Mouse (Mus musculus): ENCODE data around the gene Etv6.

Etv6 gene

GRCm38 (mm10) chr6:134072906-134073305 lies 37.4 kb downstream of the Etv6 start:
- DNase-seq (ENCODE audit: extremely low read depth, insufficient read length, low spot score) = no peak

DNA sequence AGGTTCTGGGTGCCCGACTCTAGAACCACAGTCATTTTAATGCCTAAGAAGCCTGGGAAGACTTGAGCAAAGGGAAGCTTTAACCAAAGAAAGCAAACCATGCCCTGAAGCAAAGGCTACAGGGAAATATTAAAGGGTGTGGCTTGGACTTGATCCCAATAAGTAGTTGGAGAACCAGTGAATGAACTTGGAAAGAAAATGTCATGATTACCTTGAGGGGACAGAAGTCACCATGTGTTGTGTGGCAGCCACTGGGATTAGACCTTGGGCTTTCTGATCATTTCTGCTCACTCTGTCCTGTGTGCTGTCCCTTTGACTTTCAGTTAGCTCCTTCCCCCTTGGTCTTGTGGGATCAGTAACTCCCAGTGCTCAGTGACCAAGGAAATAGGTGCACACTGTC lies 38.9 kb downstream of the Etv6 start:
- no peak for DNase-seq (ENCODE audit: extremely low read depth, insufficient read length, low spot score)

- no peak for DNase-seq (ENCODE audit: extremely low read depth, insufficient read length, low spot score)
These were observed 39.5 kb downstream of the Etv6 start for GRCm38 (mm10) chr6:134075031-134075430.

DNA sequence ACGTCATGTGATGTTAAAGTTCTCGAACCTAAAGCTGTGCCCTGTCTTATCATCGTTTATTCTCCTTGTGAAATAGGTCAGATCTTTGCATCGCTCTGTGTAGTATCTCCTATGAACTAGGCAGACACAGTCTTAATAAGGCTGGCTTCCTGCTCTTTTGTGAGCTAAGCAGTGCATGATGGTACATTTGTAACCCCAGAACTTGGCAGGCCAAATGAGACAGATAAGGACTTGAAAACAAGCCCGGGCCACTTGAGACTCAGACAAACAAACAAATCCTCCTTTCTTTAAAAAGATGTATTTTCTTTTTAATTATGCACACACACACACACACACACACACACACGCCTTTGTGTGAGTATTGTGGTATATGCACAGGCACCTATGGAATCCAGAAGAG lies 42.5 kb downstream of the Etv6 start:
- no peak for DNase-seq (ENCODE audit: extremely low read depth, insufficient read length, low spot score)

DNA sequence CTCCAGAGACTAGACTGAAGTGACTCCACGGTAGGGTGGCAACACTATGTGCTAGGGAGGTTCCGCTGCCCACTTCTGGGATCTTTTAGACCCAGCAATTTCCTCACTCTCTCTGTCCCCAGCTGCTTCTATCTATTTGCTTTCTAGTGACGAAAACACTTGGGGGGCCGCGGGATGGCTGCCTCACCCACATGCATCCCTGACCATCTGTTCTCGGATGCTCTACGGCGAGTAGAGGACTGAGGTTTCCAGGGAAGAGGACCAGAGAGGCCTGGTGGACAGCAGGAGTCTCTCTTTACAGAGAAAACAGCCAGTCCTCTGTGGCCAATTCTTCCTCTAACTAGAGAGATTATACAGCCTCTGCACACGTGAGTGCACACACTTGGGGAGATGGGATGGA lies 43.6 kb downstream of the Etv6 start:
- no peak for DNase-seq (ENCODE audit: extremely low read depth, insufficient read length, low spot score)

DNA sequence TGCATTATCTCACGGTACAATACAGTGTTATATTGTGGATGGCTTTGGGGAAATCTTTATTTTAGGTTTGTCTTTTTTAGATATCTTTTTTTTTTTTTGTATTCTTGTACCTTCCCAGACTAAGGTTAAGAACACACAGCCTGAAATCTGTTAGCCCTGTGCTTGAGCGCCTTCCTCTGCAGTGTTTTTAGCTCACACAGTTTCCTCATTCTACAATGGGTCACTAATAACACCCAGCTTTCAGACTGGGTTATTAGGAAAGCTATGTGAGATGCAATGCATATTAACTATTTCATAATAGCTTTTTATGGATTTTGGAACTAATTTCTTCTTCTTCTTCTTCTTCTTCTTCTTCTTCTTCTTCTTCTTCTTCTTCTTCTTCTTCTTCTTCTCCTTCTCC lies 44.1 kb downstream of the Etv6 start:
- no peak for DNase-seq (ENCODE audit: extremely low read depth, insufficient read length, low spot score)

DNA sequence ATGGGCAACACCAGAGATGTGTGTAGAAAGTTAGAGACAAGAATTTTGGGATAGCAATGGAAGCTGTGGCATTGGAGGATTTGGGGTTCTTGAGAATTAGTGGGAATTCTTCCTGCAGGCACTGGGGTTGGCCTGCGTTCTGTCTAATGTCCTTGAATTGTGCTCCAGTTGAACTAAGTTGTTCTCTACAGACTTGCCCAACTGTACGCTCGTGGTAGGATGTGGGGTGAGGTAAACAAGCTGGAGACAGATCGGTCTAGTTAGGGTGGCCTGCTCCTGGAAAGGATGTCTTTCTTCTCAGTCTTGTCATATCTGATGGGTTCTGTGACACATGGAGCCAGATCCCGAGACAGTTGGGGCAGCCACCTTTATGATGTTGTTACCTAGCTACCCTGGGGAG lies 45.4 kb downstream of the Etv6 start:
- DNase-seq (ENCODE audit: extremely low read depth, insufficient read length, low spot score) = no peak

- DNase-seq (ENCODE audit: extremely low read depth, insufficient read length, low spot score) = peak; percentile 27
These were observed 46.9 kb downstream of the Etv6 start for GRCm38 (mm10) chr6:134082229-134082920.

DNA sequence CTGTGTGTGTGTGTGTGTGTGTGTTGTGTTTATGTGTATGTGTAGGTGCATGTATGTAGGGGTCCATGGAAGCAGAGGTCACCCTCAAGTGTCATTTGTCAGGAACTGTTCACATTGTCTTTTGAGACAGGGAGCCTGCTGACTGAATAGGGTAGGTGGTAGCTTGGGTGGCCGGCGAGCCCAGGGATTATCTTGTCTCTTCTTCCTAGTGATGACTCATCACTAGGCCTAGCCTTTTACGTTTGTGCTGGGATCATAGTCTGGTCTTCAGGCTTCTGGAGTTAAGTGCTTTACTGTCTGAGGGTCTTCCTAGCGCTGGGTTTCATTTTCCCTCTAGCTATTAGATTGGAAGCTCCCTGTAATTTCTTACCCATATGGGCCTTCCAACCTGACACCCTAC lies 47.9 kb downstream of the Etv6 start:
- DNase-seq (ENCODE audit: extremely low read depth, insufficient read length, low spot score) = no peak

- DNase-seq (ENCODE audit: extremely low read depth, insufficient read length, low spot score) = no peak
These were observed 50.9 kb downstream of the Etv6 start for GRCm38 (mm10) chr6:134086351-134086750.

DNA sequence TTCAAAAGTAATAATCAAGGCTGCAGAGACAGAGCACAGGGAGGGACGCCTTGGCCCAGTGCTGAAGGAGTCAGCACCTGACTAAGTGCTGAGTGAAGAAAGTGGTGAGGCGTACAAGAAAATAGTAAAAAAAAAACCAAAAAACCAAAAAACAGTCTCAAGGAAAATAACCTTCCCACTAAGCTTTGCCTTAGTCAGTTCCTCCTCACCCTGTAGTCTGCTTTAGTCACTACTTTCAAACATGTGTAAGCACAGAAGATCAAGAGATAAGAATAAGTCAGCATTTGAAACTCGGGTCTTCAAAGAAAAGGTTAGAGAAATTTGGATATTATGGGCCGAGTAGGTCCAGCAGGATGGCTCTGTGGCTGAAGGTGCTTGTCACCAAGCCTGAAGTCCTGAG lies 52.2 kb downstream of the Etv6 start:
- no peak for DNase-seq (ENCODE audit: extremely low read depth, insufficient read length, low spot score)

DNA sequence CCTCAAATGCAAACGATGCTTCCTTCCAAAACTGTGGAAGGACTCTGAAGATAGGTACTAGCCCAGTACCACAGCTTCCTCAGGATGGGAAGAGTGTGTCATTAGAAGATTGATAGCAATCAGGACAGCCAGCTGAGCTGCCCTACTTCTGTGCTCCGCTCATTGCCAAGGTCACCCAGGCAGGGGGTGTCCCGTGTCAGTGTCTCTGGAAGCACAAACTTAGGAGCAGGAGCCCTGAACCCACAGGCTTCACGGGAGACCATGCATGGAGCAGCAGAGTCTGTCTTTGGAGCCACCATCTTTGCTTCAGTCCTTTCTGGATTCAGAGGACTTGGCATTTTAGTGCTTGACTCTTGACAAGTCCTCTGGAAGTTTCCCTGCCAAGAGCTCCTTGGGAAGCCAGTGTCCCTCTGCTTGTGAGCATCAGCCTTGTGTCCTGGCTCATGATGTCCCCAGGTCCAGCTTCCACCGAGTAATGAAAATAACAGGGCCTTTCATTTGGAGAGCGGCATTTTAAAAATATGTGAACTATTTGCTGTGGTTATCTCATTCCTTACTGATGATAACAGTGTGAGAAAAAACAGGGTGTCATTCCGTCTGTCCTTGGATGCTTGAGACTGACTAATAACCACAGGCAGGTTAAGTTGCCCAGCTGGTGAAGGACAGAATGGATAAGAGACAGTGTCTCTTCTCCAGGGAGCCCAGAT lies 54.3 kb downstream of the Etv6 start:
- peak; percentile 41 for DNase-seq (ENCODE audit: extremely low read depth, insufficient read length, low spot score)

DNA sequence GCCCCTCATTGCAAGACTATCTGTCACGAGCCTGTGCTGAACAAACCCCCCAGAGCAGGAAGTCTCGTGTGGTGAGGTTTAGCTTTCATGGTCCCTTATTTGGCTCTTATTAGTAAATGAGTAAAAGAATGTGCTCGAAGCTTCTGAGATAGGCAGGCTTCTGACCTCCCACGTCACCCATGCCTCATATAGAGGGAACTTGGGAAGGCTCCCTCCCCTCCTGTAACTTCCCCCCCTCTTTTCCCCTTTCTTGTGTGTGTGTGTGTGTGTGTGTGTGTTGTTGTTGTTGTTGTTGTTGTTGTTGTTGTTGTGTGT lies 54.8 kb downstream of the Etv6 start:
- no peak for DNase-seq (ENCODE audit: extremely low read depth, insufficient read length, low spot score)

- DNase-seq (ENCODE audit: extremely low read depth, insufficient read length, low spot score) = no peak
These were observed 55.4 kb downstream of the Etv6 start for GRCm38 (mm10) chr6:134090875-134091274.

DNA sequence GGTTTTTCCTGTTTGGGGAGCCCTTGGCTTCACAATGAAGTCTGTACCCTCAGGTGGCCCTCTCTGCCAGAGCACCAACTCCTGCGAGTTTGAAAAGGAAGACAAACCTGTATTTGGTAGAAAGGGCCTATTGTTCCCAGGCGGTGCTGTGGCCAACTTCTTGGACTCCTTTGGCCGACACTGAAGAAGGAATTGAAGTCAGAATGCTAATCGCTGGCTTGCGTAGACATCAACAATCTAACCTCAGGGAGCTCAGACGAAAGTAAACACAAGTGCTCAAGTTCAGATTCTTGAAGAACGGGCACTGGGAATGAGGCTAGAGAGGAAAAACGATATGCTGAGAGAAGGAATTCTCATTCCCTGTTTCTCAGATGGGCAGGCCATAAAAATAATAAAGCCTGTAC lies 55.9 kb downstream of the Etv6 start:
- DNase-seq (ENCODE audit: extremely low read depth, insufficient read length, low spot score) = no peak

DNA sequence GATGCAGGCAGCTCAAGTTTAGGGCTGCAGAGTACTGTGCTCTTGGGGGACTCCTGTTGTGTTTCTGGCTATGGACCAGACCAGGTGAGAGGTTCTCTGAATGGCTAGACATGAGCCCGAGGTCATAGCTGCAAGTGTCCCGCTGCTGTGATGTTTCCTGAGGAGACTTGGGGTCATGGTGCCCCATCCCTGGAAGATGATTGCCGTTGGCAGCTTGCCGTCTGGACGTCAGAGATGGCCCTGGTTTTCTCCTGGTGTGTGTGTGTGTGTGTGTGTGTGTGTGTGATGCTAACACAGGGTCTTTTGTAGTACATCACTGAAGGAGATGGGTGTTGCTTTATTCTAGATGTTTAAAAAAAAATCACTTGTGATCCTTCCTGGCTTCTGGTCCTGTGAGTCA lies 58.6 kb downstream of the Etv6 start:
- no peak for DNase-seq (ENCODE audit: extremely low read depth, insufficient read length, low spot score)

DNA sequence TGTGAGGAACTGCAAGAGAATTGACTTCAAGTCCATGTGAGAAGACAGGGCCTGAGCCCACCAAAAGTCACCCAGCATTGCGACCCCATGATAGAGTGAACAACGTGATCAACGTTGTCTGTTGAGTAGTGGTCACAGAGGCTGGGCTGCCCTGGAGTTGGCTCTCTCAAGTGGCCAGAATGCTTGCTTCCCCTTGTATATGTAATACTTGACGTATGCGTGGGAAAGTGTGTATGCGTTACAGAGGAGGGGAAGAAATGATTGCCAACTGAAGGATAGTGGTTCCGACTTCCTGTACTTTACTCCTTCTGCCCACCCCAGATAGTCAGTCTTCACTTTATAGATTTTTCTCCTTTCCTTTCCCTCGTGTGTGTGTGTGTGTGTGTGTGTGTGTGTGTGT lies 59.1 kb downstream of the Etv6 start:
- DNase-seq (ENCODE audit: extremely low read depth, insufficient read length, low spot score) = no peak

GRCm38 (mm10) chr6:134095582-134095981 lies 60.1 kb downstream of the Etv6 start:
- no peak for DNase-seq (ENCODE audit: extremely low read depth, insufficient read length, low spot score)

DNA sequence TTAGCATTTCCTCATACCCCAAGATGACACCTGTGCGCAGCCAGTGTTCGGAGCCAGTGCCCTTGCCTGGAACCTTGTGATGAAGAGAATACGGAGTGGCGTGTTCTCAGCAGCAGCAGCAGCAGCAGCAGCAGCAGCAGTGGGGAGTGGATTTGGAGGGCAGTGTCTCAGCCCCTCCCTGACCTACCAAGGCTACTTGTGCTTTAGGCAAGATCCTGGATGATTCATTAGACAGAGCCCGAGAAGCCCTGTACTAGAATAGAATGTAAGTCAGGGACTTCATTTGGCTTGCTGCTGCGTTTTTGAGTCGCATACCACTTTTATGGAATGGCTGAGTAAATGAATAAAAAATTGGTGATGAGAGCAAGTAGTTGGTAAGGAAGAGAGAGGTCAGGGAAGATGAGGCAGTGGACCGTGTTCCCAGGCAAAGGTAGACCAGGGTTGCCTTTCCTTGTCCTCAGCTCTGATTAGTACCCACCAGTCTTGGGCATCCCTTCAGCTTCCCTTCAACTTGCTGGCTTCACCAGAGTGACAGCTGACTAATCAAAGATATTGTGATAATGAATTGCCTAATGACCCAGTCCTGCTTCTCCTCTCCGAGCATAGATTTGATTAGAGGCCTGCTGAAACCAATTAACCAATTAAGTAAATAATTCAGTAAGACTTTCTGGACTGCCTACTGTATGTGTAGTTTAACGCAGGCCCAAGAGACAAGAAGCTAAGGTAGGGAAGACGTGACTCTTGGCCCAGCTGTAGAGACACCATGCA lies 64.7 kb downstream of the Etv6 start:
- no peak for DNase-seq (ENCODE audit: extremely low read depth, insufficient read length, low spot score)

GRCm38 (mm10) chr6:134102396-134102795 lies 66.9 kb downstream of the Etv6 start:
- DNase-seq (ENCODE audit: extremely low read depth, insufficient read length, low spot score) = no peak

DNA sequence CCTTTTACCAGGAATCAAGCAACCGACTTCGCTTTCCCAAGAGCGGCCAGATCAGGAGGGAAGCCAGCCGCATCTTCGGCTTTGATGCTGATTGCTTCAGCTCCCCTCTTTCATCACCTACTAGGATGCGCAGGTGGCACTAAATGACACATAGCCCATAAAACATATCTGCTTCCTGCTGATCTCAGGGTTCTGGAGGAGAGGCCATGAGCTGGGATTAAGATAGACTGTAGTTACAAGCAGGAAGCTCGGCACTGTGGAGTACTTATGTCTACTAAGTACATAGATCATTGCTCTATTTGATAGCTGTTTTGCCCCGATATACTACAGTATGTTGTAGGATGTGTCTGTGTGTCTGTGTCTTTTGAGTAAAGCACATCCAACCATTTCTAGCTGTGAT lies 68.0 kb downstream of the Etv6 start:
- no peak for DNase-seq (ENCODE audit: extremely low read depth, insufficient read length, low spot score)
